Mouse (Mus musculus) cerebellum, adult 9-10 months (tissue): ENCODE data around the gene Parp16.

Experiments
- DNase-seq: peaks from one replicate; pipeline ENCODE4 v3.0.0; 2022

Parp16 gene

GRCm38 (mm10) chr9:65195053-65195452 is at the start of gene Parp16:
Parp16 (plus strand) TSS chr9:65195353.
- DNase-seq = no peak

GRCm38 (mm10) chr9:65146001-65146400 is 49.2 kb upstream of the Parp16 start:
- DNase-seq = no peak

GRCm38 (mm10) chr9:65148507-65148906 is 46.6 kb upstream of the Parp16 start:
- no peak for DNase-seq

GRCm38 (mm10) chr9:65152711-65153330 is 42.3 kb upstream of the Parp16 start:
- DNase-seq = no peak

- DNase-seq = no peak
These were observed 41.8 kb upstream of the Parp16 start for GRCm38 (mm10) chr9:65153331-65153711.

- no peak for DNase-seq
These were observed 40.3 kb upstream of the Parp16 start for GRCm38 (mm10) chr9:65154692-65155455.

- no peak for DNase-seq
These were observed 38.5 kb upstream of the Parp16 start for GRCm38 (mm10) chr9:65156604-65157003.

GRCm38 (mm10) chr9:65157631-65158030 is 37.5 kb upstream of the Parp16 start:
- no peak for DNase-seq

GRCm38 (mm10) chr9:65161188-65161587 is 34.0 kb upstream of the Parp16 start:
- DNase-seq = no peak

GRCm38 (mm10) chr9:65161881-65162280 is 33.3 kb upstream of the Parp16 start:
- DNase-seq = no peak

- DNase-seq = no peak
These were observed 32.2 kb upstream of the Parp16 start for GRCm38 (mm10) chr9:65162711-65163639.

- DNase-seq = no peak
These were observed 30.3 kb upstream of the Parp16 start for GRCm38 (mm10) chr9:65164870-65165269.

GRCm38 (mm10) chr9:65166386-65166785 is 28.8 kb upstream of the Parp16 start:
- DNase-seq = no peak

- no peak for DNase-seq
These were observed 26.6 kb upstream of the Parp16 start for GRCm38 (mm10) chr9:65168534-65168933.

- DNase-seq = no peak
These were observed 26.2 kb upstream of the Parp16 start for GRCm38 (mm10) chr9:65168952-65169351.

GRCm38 (mm10) chr9:65172654-65173053 is 22.5 kb upstream of the Parp16 start:
- no peak for DNase-seq

GRCm38 (mm10) chr9:65175234-65175938 is 19.8 kb upstream of the Parp16 start:
- no peak for DNase-seq

GRCm38 (mm10) chr9:65175939-65176871 is 18.9 kb upstream of the Parp16 start:
- no peak for DNase-seq

- no peak for DNase-seq
These were observed 17.7 kb upstream of the Parp16 start for GRCm38 (mm10) chr9:65177497-65177896.

GRCm38 (mm10) chr9:65177912-65178311 is 17.2 kb upstream of the Parp16 start:
- no peak for DNase-seq

- no peak for DNase-seq
These were observed 16.6 kb upstream of the Parp16 start for GRCm38 (mm10) chr9:65178336-65179213.
